Mouse (Mus musculus): ENCODE measurements around the gene Hnrnpl.
A peak's percentile ranks its signal among the peaks of the same experiment; 100 is the strongest.

Gene Hnrnpl

DNA sequence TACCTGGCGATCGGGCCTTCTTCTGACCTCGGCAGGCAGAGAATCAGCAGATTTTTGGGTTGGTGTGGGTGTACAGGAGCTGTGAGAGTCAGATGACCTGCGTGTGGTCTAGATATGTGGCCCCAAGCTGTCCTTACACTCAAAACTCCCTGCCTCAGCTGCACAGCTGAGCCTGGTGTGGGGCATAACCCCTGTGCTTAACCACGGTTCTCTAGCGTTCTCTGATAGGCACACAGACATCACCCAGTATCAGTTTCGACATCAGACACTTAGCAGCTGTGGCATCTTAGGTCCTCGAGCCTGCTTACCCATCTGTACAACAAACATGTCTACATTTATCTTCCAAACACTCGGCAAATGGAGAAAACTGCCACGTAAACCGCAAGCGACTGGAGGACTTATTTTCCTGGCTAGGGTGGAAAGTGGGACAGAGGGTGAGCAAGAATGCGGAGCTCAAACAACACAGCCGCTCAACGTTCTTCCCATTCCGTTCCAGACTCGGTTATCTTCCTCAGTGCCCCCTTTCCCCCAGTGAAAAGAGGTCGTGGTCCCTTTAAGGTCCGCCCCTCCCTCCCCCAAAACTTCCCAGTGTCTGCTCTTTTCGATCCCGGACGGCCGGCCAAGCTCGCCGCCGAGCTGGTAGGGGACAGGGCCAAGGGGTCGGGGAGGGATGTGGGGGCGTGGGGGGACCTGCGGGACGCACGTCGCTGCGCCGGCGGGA, at the start of gene Hnrnpl:
Gene Hnrnpl (plus strand): TSS at position 321 of the 721 bp plus-strand sequence.
- DNase-seq, result peak; percentile 40

DNA sequence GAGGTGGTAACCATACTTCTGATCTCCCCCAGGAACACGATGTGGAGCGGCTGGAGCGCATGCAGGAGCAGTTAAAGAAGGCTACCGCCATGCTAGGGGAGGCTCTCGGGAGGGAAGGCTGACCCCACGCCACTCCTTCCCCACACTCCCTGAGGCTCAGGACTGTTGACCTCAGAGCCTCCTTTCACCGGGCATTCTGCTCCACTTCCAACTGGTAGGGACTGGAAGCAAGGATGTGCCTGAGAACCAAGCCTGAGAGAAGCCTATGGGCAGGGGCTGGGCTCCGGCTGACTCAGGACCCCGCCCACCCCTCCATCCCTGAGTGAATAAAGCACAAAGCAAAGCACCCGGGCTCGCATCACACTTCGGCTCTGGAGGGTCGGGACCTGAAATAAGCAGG, 49.7 kb upstream of the Hnrnpl start:
- DNase-seq, result no peak

GRCm38 (mm10) chr7:28761907-28762306, 46.4 kb upstream of the Hnrnpl start:
- no peak for DNase-seq

- DNase-seq, result no peak
These were observed 43.1 kb upstream of the Hnrnpl start for GRCm38 (mm10) chr7:28765211-28765610.

- peak; percentile 96 for DNase-seq
These were observed 42.0 kb upstream of the Hnrnpl start, which contains the start of gene Sirt2 for GRCm38 (mm10) chr7:28766173-28766879. Gene Sirt2 (plus strand): TSS chr7:28766735.

- no peak for DNase-seq
These were observed 41.4 kb upstream of the Hnrnpl start for GRCm38 (mm10) chr7:28766910-28767309.

DNA sequence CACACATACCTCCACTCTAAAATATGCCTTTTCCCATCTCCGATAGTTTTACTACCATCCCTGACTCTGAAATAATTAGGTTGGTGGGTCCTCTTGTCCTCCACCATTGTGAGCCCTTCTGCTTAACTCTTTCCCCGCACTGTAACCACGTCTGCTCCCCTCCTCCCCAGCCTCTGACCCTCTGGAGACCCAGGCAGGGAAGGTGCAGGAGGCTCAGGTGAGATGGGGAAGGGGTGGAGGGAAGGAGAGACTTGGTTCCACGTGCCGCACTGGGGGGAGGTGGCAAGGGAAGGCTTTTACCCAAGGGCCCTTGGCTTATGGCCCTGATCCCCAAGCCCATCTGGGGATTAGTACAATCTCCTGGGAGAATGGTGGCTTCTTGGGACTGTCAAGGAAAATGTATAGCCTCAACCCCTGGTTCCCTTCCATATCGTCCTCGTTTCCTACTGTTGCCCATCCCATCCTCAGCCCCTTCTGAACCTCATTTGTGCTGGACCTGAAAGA, 40.8 kb upstream of the Hnrnpl start, which contains the start of gene Nfkbib:
Gene Nfkbib (minus strand): TSS at position 51 of the 504 bp plus-strand sequence.
- no peak for DNase-seq

DNA sequence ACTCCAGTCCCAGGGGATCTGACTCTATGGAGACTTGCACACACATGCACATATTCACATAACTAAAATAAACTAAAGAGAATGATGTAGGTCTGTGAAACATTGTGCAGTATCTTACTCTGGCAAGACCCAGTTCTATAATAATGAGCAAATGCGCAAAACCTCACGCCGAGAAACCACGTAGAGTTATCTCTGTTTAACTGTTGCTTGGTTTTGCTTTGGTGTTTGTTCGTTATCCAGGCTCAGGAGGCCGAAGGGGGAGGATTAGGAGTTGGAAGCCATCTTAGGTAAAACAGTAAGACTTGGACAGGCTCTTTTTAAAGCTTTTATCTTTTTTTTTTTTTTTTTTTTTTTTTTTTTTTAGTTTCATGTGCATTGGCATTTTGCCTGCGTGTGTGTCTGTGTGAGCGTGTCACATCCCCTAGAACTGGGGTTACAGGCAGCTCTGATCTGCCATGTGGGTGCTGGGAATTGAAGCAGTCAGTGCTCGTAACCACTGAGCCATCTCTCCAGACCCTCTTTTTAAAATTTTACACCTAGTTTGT, 38.9 kb upstream of the Hnrnpl start:
- DNase-seq, result no peak

DNA sequence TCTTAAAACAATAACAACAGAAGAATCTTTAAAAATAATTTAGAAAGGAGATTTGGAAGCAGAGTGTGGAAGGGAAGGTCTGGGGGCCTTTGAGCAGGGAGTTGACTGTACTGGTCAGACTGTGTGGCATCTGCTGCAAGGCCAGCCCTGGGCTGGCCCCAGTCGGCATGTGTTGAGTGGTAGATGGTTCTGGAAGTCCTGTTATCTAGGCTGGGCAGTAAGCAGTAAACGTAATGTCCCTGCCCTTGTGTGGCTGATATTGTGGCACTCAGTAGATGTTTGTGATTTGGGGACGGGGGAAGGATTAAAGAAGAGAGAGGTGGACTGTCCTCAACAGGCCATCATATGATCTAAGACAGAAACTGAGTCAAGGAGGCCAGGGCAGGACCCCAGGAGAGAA, 38.0 kb upstream of the Hnrnpl start:
- DNase-seq, result peak; percentile 45

DNA sequence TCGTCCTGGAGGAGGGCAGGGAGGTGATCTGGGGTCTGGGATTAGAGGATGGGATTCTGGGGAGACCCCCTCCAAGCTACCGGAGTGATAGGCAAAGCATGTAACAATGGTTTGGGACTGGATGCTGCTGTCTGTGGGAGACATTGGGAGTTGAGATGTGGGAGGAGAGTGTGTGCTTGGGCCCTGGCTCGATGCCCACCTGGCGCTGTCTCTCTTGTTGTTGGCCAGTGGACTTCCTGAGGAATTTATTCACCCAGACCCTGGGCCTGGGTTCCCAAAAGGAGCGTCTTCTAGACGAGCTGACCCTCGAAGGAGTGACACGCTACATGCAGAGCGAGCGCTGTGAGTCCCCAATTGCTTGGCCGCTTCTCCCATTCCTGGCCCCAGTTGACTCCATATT, 36.5 kb upstream of the Hnrnpl start:
- no peak for DNase-seq

DNA sequence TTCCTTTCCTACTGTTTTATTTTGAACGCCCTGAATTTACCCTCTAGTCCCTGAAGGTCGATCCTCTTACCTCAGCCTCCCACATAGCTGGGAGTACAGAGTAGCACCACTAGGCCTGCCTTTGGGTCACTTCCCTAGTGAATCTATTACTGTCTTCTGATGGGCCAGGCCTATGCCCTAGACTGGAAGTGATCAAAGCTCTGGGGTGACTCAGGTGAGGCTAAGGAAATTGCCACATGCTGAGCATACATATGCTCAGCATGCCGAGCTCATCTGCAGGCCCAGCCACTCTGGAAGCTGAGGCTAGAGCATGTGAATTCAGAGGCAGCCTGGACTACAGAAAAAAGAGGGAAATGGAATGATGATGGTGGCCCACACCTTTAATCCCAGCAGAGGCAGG, 35.2 kb upstream of the Hnrnpl start:
- no peak for DNase-seq

DNA sequence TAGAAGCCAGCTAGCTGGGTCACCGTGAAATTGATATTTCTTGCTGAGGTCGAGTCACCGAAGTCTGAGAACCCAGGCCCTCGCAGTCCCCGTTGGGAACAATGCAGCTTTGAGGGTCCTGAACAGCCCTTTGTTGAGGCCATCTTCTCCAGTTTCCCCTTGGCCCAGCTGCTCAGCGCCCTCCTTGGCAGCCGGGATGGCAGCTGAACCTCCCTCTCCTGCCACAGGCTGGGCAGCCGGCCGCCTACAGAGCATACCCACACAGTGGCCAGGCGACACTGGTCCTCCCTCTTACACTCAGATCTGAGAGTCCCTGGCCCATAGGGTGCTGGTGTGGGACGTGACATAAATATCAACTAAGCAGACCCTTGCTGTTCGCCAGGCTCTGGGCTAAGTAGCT, 34.2 kb upstream of the Hnrnpl start:
- DNase-seq, result no peak

GRCm38 (mm10) chr7:28775129-28775528, 33.2 kb upstream of the Hnrnpl start:
- no peak for DNase-seq

GRCm38 (mm10) chr7:28778825-28779224, 29.5 kb upstream of the Hnrnpl start:
- no peak for DNase-seq

- peak; percentile 87 for DNase-seq
These were observed 28.2 kb upstream of the Hnrnpl start for GRCm38 (mm10) chr7:28780067-28780658.

DNA sequence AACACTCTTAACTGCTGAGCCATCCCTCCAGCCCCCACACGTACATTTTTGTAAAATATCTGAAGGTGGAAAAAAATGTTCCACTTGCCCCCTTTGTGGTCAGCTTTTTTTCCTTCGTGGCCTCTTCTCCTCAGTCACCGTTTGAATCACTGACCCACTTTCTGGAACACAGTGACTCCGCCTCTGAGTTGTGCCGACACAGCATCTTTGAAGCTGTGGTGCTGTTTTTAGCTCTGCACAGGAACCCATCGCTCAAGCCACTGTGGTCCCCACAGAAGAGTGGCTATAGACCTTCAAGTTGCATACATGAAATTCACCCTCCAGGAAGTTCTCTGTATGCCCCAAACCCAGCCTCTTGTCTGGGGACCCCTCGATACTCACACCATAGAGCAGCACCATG, 27.5 kb upstream of the Hnrnpl start:
- no peak for DNase-seq

GRCm38 (mm10) chr7:28781261-28781663, 27.1 kb upstream of the Hnrnpl start:
- DNase-seq, result no peak

GRCm38 (mm10) chr7:28785161-28785560, 23.2 kb upstream of the Hnrnpl start:
- no peak for DNase-seq

- no peak for DNase-seq
These were observed 20.5 kb upstream of the Hnrnpl start for GRCm38 (mm10) chr7:28787884-28788283.

DNA sequence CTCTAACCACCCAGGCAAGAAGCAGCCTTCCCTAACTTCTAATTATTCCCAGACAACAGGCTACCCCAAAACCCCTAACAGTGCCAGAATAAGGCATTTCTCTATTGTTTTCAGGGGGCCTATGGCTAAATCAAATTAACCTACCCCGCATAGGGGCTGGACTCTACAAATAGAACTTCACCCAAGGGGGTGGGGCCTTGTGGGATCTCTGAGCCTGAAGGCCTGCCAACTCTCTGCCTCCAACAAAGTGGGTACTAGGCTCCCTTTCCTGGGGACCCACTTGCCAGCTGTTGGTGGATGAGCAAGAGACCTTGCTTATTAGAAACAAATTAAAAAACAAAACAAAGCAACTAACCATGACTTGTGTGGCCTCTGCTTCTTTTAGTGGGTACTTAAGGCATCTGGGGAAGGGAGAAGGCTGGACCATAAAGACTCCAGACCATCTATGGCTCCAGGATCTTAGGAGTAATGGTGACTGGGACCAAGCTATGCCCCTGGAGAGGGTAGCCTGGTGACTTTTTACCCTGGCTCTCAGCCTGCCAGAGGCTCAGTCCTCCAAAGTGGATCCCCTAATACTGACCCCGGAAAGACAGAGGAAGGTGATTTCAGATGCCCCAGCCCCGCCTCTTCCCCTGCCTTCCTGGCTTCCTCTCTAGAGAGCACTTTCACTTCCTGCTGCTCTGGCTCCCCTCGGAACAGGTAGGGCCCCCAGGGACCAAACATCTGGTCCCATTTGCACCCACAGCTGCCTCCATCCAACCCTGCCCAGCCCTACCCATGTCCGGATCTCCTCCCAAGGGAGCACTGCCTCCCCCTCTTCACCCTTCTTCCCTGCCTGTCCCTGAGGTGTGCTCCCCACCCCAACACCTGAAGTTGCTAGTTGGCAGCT, 19.8 kb upstream of the Hnrnpl start, which contains the start of gene Rinl:
Gene Rinl (plus strand): TSS at position 663 of the 889 bp plus-strand sequence.
- no peak for DNase-seq

- DNase-seq, result no peak
These were observed 19.1 kb upstream of the Hnrnpl start for GRCm38 (mm10) chr7:28789235-28789634.

All from liver (tissue).